Mouse (Mus musculus) liver, postnatal 0 days (tissue): Measurements from ENCODE around the gene Selenow. TPM values are rescaled to one million over a fixed set of nuclear protein-coding genes. Genes with fewer than 3 reads are reported as not detected.

Experiments
- ATAC-seq: fragments of 200-750 bp; cut with Nextera tagmentation; 2 replicates; pipeline ENCODE4 v1.8.0; 2017; ENCODE audit warnings: mild to moderate bottlenecking, moderate library complexity
- DNase-seq: peaks from one replicate; pipeline ENCODE4 v3.0.0-alpha.2; 2016
- H3K27ac ChIP-seq: fragments of 300-500 bp; sonication (generic); 2 replicates; pipeline ENCODE4 v1.5.1; 2014; ENCODE audit warnings: antibody characterized with exemption, moderate library complexity, mild to moderate bottlenecking, low read depth
- H3K27me3 ChIP-seq: fragments of 300-500 bp; sonication (generic); 2 replicates; pipeline ENCODE4 v1.6.1; 2014; ENCODE audit warnings: low read length, control low read depth, mixed read lengths; ENCODE audit not compliant: insufficient read depth
- H3K36me3 ChIP-seq: fragments of 300-500 bp; sonication (generic); replicated peaks from 2 replicates; pipeline ENCODE4 v1.6.1; 2014; ENCODE audit warnings: mild to moderate bottlenecking, control low read depth, low read length, moderate library complexity, mixed read lengths; ENCODE audit not compliant: insufficient read depth
- H3K4me1 ChIP-seq: fragments of 300-500 bp; sonication (generic); 2 replicates; pipeline ENCODE4 v1.6.1; 2014; ENCODE audit warnings: antibody characterized with exemption, mild to moderate bottlenecking, control low read depth; ENCODE audit not compliant: insufficient read depth
- H3K4me2 ChIP-seq: fragments of 300-500 bp; sonication (generic); 2 replicates; pipeline ENCODE4 v1.6.1; 2014; ENCODE audit warnings: low read depth, mild to moderate bottlenecking, low read length, moderate library complexity, mixed read lengths
- H3K4me3 ChIP-seq: fragments of 300-500 bp; sonication (generic); 2 replicates; pipeline ENCODE4 v1.5.1; 2014; ENCODE audit warnings: low read depth, low read length
- H3K9ac ChIP-seq: fragments of 300-500 bp; sonication (generic); replicated peaks from 2 replicates; pipeline ENCODE4 v1.6.1; 2014; ENCODE audit warnings: mild to moderate bottlenecking, moderate library complexity
- H3K9me3 ChIP-seq: fragments of 300-500 bp; sonication (generic); 2 replicates; pipeline ENCODE4 v1.6.1; 2016; ENCODE audit warnings: mild to moderate bottlenecking, control low read depth, low read length, mixed read lengths
- CTCF ChIP-seq: sonication (generic); IDR thresholded peaks from 2 replicates; pipeline ENCODE4 v1.5.1; 2016; ENCODE audit warnings: antibody characterized with exemption, low read depth
- EP300 ChIP-seq: IDR thresholded peaks from 2 replicates; pipeline ENCODE4 v1.6.1; 2016; ENCODE audit warnings: antibody characterized with exemption, low read depth, mild to moderate bottlenecking
- WGBS: fragments of 180-500 bp; shearing (Covaris S2); extraction: QIAGEN DNeasy Blood & Tissue Kit; methylation state at CpG from one replicate; pipeline ENCODE4 v1.1.7; 2014; ENCODE audit not compliant: insufficient replicate concordance; 5-methylcytosine and 5-hydroxymethylcytosine counted together
- polyA plus RNA-seq: library from polyadenylated mRNA; unstranded; fragments of >200 nt; fragmentation: Nextera tagmentation; extraction: Ambion mirVana; gene quantifications from 2 replicates; pipeline ENCODE4 v1.2.1, GENCODE M21; 2015

Gene Selenow
- polyA plus RNA-seq, 1 experiment from 2014 or later = 158 TPM

DNA sequence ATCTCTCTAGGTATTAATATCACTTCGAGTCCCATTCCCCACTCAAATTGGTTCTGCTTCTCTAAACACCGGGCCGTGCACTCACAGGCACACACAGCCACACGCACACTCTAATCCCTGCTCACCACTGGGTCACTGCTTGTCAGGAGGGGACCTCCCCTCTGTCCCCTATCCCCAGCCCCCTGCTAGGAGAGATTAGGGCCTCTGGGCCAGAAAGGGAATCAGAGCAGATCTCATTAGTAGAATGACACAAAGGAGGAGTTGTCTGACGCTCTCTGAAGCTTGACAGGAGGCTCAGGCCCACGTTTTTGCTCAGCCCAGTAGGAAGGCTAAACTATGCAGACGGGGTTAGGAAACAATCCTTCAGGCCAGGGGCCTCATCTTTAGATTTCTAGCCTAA lies 40.8 kb downstream of the Selenow start:
- DNase-seq (no peak), ATAC-seq (no peak)
- H3K9ac ChIP-seq = no peak overlapping the region
- H3K9me3 ChIP-seq = no peaks in the 10 kb centered on the region
- 34% methylated on average over 7 of the region's 7 CpGs for WGBS
- no peak overlapping the region for H3K4me3 ChIP-seq
- no peak overlapping the region for H3K27ac ChIP-seq
- H3K4me2 ChIP-seq = no peak overlapping the region
- H3K36me3 ChIP-seq = no peaks in the 10 kb centered on the region
- no peaks in the 10 kb centered on the region for H3K27me3 ChIP-seq
- H3K4me1 ChIP-seq = no peaks in the 10 kb centered on the region
- TF ChIP-seq EP300 (no peak), CTCF (no peak)

DNA sequence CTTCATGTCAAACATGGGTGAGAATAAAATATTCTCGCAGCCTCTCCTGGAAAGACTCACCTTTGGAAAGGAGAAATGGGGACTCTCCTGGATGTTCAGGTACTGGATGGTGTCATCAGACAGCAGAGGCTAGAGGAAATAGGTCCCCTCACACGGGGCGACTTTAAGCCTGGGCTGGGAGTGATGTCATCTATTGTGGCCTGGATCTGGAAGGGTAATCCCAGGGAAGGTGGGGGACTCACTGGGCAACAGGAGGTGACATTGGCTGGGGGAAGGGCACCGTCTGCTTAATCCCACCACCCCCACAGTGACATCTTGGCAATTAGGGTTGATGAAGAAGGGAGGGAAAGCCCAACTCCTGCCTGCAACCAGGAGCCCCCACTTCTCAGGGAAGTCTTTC lies 42.4 kb downstream of the Selenow start, which contains the start of gene Crx:
Crx (minus strand) TSS at position 213 of the 400 bp plus-strand sequence.
- H3K4me2 ChIP-seq = no peak within 1 kb of the TSS
- no peak within 1 kb of the TSS for H3K4me3 ChIP-seq
- DNase-seq (no peak), ATAC-seq (no peak)
- H3K9me3 ChIP-seq = no peaks in the 10 kb centered on the region
- H3K27me3 ChIP-seq = no peaks in the 10 kb centered on the region
- no peak for TF ChIP-seq EP300
- no peak for TF ChIP-seq CTCF
- no peaks in the 10 kb centered on the region for H3K36me3 ChIP-seq
- WGBS = 33% methylated on average over 4 of the region's 4 CpGs
- H3K27ac ChIP-seq = no peak within 1 kb of the TSS
- no peaks in the 10 kb centered on the region for H3K4me1 ChIP-seq
- H3K9ac ChIP-seq = no peak within 1 kb of the TSS

Other genes starting within 250 kb of the Selenow start
- gene Obox5, start 172.3 kb downstream of the Selenow start, polyA plus RNA-seq = not detected in 2 replicates
- gene Obox6, start 82.7 kb downstream of the Selenow start, polyA plus RNA-seq = not detected in 2 replicates
- not detected in 2 replicates for gene Crx, start 42.4 kb downstream of the Selenow start, polyA plus RNA-seq
- not detected in 2 replicates for gene Crxos, start 39.8 kb downstream of the Selenow start, polyA plus RNA-seq
- gene Nop53, start 23.7 kb upstream of the Selenow start, polyA plus RNA-seq = 82.6 and 90.6 TPM in 2 replicates
- gene Ehd2, start 45.2 kb upstream of the Selenow start, polyA plus RNA-seq = 1.9 and 2.7 TPM in 2 replicates
- gene Bicra, start 125.5 kb upstream of the Selenow start, polyA plus RNA-seq = 0.95 and 1.0 TPM in 2 replicates
- gene Zfp541, start 139.4 kb upstream of the Selenow start, polyA plus RNA-seq = not detected in 2 replicates
- 96.6 and 105 TPM in 2 replicates for gene Napa, start 176.1 kb upstream of the Selenow start, polyA plus RNA-seq
- gene Kptn, start 197.5 kb upstream of the Selenow start, polyA plus RNA-seq = 6.5 and 7.5 TPM in 2 replicates
- not detected in 2 replicates for gene Slc8a2, start 207.4 kb upstream of the Selenow start, polyA plus RNA-seq